Mouse (Mus musculus): Measurements from ENCODE around the gene Dhh. TPM values are rescaled to one million over a fixed set of nuclear protein-coding genes. Genes with fewer than 3 reads are reported as not detected.

Gene Dhh
- polyA plus RNA-seq, 1 experiment from 2014 or later: 0.08 TPM

DNA sequence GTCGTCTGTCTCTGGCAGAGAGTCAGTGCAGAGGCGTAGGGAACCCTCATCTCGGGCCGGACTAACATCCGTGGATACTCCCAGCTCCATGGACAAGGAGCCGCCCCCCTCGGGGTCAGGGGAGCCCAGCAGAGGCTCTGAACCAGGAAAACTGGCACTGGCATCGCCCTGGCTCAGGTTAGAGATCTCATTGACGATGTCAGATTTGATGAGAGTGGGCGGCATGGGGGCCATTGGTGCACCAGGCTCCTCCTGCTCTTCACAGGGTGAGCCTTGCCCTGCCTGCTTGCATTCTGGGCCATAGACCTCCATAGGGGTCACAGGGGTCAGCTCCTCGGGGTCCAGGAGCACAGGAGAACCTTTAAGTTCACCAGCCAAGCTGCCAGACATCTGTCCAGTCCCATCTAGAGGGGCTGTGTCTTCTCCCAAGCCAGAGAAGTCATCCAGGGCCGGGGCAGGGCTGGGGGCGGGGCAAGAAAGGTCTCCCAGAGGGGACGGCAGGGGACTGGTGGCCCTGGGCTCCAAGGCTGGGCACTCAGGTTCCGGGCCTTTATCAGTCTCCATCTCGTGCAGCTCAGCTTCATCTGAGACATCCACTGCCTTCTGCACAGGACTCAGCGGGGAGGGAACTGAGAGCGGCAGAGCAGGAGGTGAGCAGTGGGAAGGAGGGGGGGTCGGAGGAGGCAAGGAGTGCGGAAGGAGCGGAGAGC is 36.5 kb downstream of the Dhh start:
- Histone ChIP-seq H3K4me1 (replicated peaks) (peaks cover 8% of the 10 kb centered on the region; the same call in 1 of the 2 replicates), H3K27me3 (no peaks in the 10 kb centered on the region), H3K27ac (replicated peaks) (no peak overlapping the region), H3K4me2 (no peak overlapping the region), H3K9ac (no peak overlapping the region), H3K4me3 (replicated peaks) (no peak overlapping the region), H3K36me3 (replicated peaks) (peaks cover 99% of the 10 kb centered on the region), H3K9me3 (replicated peaks) (no peaks in the 10 kb centered on the region)
- ATAC-seq (ENCODE audit: insufficient read depth): no peak
- 81% methylated on average over 21 of the region's 21 CpGs for WGBS (ENCODE audit: insufficient replicate concordance)

DNA sequence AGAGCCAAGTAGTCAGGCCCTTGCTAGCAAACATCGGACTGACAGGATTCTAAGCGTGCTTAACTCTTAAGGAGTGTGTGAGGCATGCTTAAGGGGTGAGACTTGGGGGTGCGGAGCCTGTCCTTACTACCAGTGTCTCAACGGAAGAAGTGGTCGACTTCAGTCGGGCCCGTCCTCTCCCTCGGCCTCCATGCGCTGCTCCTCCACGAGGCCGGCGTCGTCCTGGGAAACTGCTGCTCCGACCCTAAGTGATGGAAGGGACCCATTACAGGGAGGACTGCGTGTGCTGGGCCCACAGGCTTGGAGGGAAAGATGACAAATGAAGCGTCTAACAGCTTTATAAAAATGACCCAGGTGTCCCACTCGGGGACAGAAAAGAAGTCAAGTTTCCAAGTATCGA is 37.4 kb downstream of the Dhh start:
- WGBS (ENCODE audit: insufficient replicate concordance): 91% methylated on average over 18 of the region's 18 CpGs
- peaks cover 5% of the 10 kb centered on the region; the same call in 1 of the 2 replicates for H3K4me1 ChIP-seq (replicated peaks)
- H3K4me2 ChIP-seq: no peak overlapping the region
- H3K27me3 ChIP-seq: no peaks in the 10 kb centered on the region
- no peaks in the 10 kb centered on the region for H3K9me3 ChIP-seq (replicated peaks)
- peaks cover 99% of the 10 kb centered on the region for H3K36me3 ChIP-seq (replicated peaks)
- ATAC-seq (ENCODE audit: insufficient read depth): no peak
- H3K4me3 ChIP-seq (replicated peaks): no peak overlapping the region
- no peak overlapping the region for H3K27ac ChIP-seq (replicated peaks)
- H3K9ac ChIP-seq: no peak overlapping the region

DNA sequence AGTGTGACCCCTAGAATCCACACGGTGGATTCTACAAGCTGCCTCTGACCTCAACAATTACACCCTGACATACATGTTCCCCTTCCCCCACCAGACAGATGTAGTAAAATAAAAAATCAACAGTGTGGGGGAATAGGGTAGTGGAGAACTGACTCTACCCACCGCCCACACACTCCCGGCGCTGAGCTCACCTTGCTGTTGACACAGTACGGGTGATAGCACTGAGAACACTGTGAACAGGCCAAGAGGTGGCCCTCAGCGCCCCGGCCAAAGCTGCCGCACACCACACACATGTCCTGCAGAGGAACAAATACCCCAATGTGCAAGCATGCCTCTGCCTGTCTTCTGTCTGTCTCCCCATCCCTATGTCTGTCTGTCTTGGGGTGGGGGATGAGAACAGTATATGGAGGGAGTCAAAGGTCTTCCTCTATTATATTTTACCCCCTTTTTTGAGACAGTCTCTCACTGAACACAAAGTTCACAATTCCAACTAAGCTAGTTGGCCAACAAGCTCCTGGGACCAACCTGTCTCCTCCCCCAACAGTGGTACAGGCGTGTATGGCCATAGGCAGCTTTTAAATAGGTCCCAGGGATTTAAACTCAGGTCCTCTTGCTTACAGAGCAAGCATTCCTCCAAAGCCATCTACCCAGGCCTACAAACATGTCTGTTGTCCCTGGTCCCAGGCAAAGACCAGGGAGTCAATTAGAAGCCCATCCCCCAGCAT is 38.9 kb downstream of the Dhh start:
- Histone ChIP-seq H3K4me2 (no peak overlapping the region), H3K36me3 (replicated peaks) (peaks cover 99% of the 10 kb centered on the region), H3K9ac (no peak overlapping the region), H3K4me1 (replicated peaks) (peaks cover 5% of the 10 kb centered on the region; the same call in 1 of the 2 replicates), H3K27ac (replicated peaks) (peak overlapping the region; percentile 53), H3K27me3 (no peaks in the 10 kb centered on the region), H3K9me3 (replicated peaks) (no peaks in the 10 kb centered on the region), H3K4me3 (replicated peaks) (no peak overlapping the region)
- ATAC-seq (ENCODE audit: insufficient read depth): peak; percentile 62
- 80% methylated on average over 9 of the region's 9 CpGs for WGBS (ENCODE audit: insufficient replicate concordance)

DNA sequence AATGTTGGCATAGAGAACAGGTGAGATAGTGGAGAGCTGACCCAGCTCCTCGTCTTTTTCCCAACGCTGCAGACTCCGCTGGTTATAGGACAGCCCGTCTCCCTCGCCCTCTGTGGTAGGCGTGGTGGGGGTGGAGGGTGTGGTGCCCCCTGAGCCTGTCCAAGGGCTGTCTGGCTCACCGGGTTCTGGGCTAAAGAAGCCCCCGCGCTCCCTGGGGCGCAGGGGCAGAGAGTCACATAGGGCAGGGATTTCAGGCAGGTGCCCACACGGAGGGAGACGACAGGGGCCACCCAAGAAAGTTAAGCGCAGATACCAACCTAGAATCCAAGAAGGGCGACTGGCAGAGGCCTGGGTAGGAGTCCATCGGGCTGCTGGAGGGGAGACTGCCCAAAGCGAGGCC is 44.1 kb downstream of the Dhh start:
- no peak for ATAC-seq (ENCODE audit: insufficient read depth)
- no peak overlapping the region for H3K27ac ChIP-seq (replicated peaks)
- peaks cover 99% of the 10 kb centered on the region for H3K36me3 ChIP-seq (replicated peaks)
- no peak overlapping the region for H3K4me2 ChIP-seq
- WGBS (ENCODE audit: insufficient replicate concordance): 82% methylated on average over 16 of the region's 16 CpGs
- H3K9me3 ChIP-seq (replicated peaks): no peaks in the 10 kb centered on the region
- no peak overlapping the region for H3K4me3 ChIP-seq (replicated peaks)
- H3K4me1 ChIP-seq (replicated peaks): no peaks in the 10 kb centered on the region
- no peaks in the 10 kb centered on the region for H3K27me3 ChIP-seq
- no peak overlapping the region for H3K9ac ChIP-seq

DNA sequence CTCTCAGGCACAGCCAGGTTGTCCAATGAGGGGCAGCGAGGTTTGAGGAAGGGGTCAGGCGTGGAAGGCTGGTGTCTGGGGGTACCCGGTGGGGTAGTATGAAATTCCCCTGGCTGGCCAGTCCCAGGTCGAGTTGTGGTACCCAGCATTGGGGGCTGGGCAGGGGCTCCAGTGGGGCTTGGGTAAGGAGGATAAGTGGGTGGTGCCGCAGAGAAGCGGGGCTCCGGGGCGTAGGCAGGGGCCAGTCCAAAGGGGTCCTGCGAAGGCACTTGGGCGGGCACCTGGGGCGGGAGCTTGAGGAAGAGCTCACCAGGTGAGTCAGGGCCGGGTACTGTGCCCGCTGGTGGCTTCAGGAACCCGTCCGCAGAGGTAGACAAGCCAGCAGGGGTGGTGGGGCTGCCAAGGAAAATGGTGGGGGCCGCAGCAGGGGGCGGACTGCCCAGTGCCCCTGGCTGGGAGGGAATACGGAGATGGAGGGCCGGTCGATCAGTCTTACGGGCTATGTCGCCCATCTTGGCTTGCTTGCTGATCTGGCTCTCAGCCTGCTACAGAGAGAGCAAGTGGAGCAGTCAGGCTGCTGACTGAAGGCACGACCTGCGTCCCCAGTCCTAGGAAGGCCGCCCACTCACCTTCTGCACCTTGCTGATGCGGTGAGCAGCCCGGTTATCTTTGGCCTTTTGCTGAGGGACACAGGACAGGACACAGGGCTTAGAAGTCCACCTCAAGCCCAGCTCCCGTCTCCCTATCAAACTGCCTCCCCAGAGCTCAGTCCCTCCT is 45.0 kb downstream of the Dhh start:
- no peak overlapping the region for H3K27ac ChIP-seq (replicated peaks)
- H3K4me2 ChIP-seq: no peak overlapping the region
- H3K9ac ChIP-seq: no peak overlapping the region
- WGBS (ENCODE audit: insufficient replicate concordance): 87% methylated on average over 28 of the region's 28 CpGs
- H3K4me3 ChIP-seq (replicated peaks): no peak overlapping the region
- no peaks in the 10 kb centered on the region for H3K27me3 ChIP-seq
- no peaks in the 10 kb centered on the region for H3K9me3 ChIP-seq (replicated peaks)
- ATAC-seq (ENCODE audit: insufficient read depth): no peak
- peaks cover 100% of the 10 kb centered on the region for H3K36me3 ChIP-seq (replicated peaks)
- no peaks in the 10 kb centered on the region for H3K4me1 ChIP-seq (replicated peaks)

DNA sequence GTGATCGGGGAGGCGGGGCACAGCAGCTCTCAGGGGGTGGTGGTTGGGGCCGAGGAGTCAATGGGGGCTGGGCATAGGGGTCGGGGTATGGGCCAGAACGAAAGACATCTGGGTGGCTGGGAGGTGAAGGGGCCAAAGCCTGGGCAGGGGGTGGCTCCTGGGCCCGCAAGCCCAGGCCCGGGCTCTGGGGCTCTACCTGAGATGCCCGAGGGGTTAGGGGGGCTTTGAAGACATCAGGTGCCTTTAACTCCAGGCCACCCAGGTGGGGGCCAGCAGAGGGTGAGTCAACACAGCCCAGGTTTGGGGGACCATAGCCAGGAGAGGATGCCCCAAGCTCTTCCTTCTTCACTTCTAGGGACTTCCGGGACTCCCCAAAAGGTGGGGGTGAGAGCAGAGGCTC is 45.6 kb downstream of the Dhh start:
- Histone ChIP-seq H3K9ac (no peak overlapping the region), H3K4me2 (no peak overlapping the region), H3K9me3 (replicated peaks) (no peaks in the 10 kb centered on the region), H3K4me3 (replicated peaks) (no peak overlapping the region), H3K36me3 (replicated peaks) (peaks cover 100% of the 10 kb centered on the region), H3K4me1 (replicated peaks) (no peaks in the 10 kb centered on the region), H3K27me3 (no peaks in the 10 kb centered on the region), H3K27ac (replicated peaks) (no peak overlapping the region)
- 90% methylated on average over 9 of the region's 9 CpGs for WGBS (ENCODE audit: insufficient replicate concordance)
- 0 out of 2 replicates have a peak, but pooled peaks have one; percentile 11 for ATAC-seq (ENCODE audit: insufficient read depth)

DNA sequence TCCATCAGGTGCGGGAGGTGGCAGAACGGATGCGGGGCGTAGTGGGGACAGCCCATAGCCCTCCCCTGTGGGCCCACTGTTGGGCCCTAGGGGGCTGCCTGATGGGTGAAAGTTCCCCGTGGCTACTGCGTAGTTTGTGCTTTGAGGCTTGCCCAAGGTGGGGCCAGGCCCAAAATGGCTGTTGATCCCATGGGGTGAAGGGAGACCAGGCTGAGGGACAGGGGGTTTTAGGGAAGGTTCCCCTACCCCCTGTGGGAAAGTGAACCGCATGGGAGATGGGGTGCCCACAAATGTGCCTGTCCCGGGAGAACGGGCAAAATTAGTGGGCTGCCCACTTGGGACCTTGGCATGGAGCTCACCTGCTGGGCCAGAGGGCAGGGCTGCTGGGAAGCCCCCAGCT is 46.3 kb downstream of the Dhh start:
- no peak for ATAC-seq (ENCODE audit: insufficient read depth)
- Histone ChIP-seq H3K9me3 (replicated peaks) (no peaks in the 10 kb centered on the region), H3K4me2 (no peak overlapping the region), H3K4me1 (replicated peaks) (no peaks in the 10 kb centered on the region), H3K9ac (no peak overlapping the region), H3K27me3 (no peaks in the 10 kb centered on the region), H3K4me3 (replicated peaks) (no peak overlapping the region), H3K36me3 (replicated peaks) (peaks cover 100% of the 10 kb centered on the region), H3K27ac (replicated peaks) (no peak overlapping the region)
- 89% methylated on average over 9 of the region's 9 CpGs for WGBS (ENCODE audit: insufficient replicate concordance)

DNA sequence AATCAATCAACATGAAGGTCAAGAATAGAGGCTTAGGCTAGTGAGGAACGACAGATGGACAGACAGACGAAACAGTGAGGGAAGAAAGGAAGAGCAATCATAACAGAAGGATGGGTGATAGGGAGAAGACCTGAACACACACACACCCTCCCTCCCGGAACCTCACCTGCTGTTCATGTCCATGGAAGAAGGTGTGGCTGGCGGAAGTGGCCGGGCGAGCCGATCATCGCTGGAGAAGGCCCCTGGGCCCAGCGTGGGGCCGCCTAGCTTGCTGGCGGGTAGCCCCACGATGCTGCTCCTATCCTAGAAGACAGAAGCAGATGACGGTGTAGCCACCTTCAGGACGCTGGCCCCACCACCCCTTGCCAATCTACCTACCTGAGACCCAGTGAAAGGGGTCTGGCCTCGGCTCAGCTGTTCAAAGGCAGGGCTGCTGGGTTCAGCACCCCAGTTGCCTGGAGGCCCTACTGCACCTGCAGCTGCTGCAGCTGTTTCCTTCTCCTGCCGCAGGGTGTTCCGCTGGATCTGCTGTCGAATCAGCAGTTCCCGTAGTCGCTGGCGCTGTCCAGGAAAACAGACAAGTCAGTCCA is 47.0 kb downstream of the Dhh start:
- no peaks in the 10 kb centered on the region for H3K9me3 ChIP-seq (replicated peaks)
- WGBS (ENCODE audit: insufficient replicate concordance): 86% methylated on average over 21 of the region's 21 CpGs
- H3K9ac ChIP-seq: no peak overlapping the region
- no peak overlapping the region for H3K4me2 ChIP-seq
- H3K27ac ChIP-seq (replicated peaks): no peak overlapping the region
- H3K36me3 ChIP-seq (replicated peaks): peaks cover 100% of the 10 kb centered on the region
- no peak overlapping the region for H3K4me3 ChIP-seq (replicated peaks)
- H3K27me3 ChIP-seq: no peaks in the 10 kb centered on the region
- H3K4me1 ChIP-seq (replicated peaks): no peaks in the 10 kb centered on the region
- ATAC-seq (ENCODE audit: insufficient read depth): no peak

DNA sequence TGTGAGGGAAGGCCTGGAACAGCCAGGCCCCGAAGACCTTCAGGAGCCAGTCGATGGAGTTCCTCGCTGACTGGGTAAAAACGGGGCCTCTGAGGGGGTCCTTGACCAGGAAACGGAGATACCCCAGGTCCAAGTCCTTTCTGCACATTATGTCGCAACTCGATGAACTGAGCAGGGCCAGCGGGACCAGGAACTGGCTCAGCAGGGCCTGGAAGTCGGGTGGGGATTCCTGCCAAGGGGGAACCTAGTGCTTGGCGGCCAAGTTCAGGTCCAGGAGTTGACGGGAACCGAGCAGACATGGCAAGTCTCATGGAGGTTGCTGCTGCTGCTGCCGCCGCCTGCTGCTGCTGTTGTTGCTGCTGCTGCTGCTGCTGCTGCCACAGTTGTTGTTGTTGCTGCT is 47.7 kb downstream of the Dhh start:
- Histone ChIP-seq H3K4me1 (replicated peaks) (no peaks in the 10 kb centered on the region), H3K9me3 (replicated peaks) (no peaks in the 10 kb centered on the region), H3K36me3 (replicated peaks) (peaks cover 100% of the 10 kb centered on the region), H3K27ac (replicated peaks) (no peak overlapping the region), H3K9ac (no peak overlapping the region), H3K4me2 (no peak overlapping the region), H3K27me3 (no peaks in the 10 kb centered on the region), H3K4me3 (replicated peaks) (no peak overlapping the region)
- no peak for ATAC-seq (ENCODE audit: insufficient read depth)
- WGBS (ENCODE audit: insufficient replicate concordance): 80% methylated on average over 14 of the region's 14 CpGs

DNA sequence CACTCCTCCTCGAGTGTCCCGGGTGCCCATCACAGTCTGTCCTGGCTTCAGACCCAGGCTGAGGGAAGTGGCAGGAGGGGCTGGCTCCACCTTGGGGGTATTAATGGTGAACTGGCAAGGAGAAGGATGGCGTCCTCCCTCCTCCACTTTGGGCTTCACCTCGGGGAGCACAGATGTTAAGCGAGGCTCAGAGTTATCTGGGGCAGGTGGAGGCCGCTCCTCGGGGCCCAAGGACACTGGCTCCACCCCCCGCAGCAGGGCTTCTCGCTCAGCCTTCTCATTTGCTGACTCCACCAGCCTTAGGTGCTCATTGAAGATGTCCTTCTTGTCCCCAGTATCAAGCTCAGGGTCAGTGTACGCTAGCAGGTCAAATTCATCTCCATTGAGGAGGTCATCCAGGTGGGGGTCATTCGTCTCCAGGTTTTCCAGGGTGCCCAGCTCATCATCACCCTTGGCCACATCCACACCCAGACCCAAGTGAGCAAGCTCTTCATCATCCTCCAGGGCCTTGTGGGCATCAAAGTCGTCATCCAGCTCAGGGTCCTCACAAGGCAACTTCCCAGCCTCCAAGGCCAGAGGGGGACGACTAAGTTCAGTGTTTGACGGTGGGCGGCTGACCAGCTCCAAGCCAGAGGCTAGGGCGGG is 48.3 kb downstream of the Dhh start:
- Histone ChIP-seq H3K4me2 (no peak overlapping the region), H3K4me3 (replicated peaks) (no peak overlapping the region), H3K9ac (no peak overlapping the region), H3K36me3 (replicated peaks) (peaks cover 100% of the 10 kb centered on the region), H3K27ac (replicated peaks) (no peak overlapping the region), H3K27me3 (no peaks in the 10 kb centered on the region), H3K9me3 (replicated peaks) (no peaks in the 10 kb centered on the region), H3K4me1 (replicated peaks) (no peaks in the 10 kb centered on the region)
- no peak for ATAC-seq (ENCODE audit: insufficient read depth)
- WGBS (ENCODE audit: insufficient replicate concordance): 73% methylated on average over 16 of the region's 16 CpGs

Data from liver, embryonic 15.5 days (tissue).